Comparison of ENCODE assay signal across 8 mouse cellular contexts in genomic region chr2:35297703-35298332, GRCm38 (mm10). TPM values are rescaled to one million over a fixed set of nuclear protein-coding genes. Genes with fewer than 3 reads are reported as not detected.
A peak's percentile ranks its signal among the peaks of the same experiment; 100 is the strongest.
DNase-seq lines count a peak whose midpoint lies in the region; ATAC-seq and TF ChIP-seq lines count a peak whose summit lies in the region.

No protein-coding gene starts in this region.

- H3K36me3 ChIP-seq in embryonic facial prominence, embryonic 15.5 days: peaks cover 73% of the 10 kb centered on the region
- H3K36me3 ChIP-seq in heart, embryonic 12.5 days: peaks cover 68% of the 10 kb centered on the region
- no peaks in the 10 kb centered on the region for H3K36me3 ChIP-seq in kidney, embryonic 16.5 days (ENCODE audit: insufficient read depth, low read length)
- peaks cover 9% of the 10 kb centered on the region; the same call in 1 of the 2 replicates for H3K36me3 ChIP-seq in liver, embryonic 13.5 days
- H3K36me3 ChIP-seq in neural tube, embryonic 12.5 days: no peaks in the 10 kb centered on the region
- H3K36me3 ChIP-seq in stomach, embryonic 16.5 days (ENCODE audit: control insufficient read depth, insufficient read depth, low read length): peaks cover 4% of the 10 kb centered on the region; the same call in 1 of the 2 replicates

- H3K4me1 ChIP-seq in bone marrow, adult 2 months (ENCODE audit: control insufficient read depth, insufficient read depth, low read length): no peaks in the 10 kb centered on the region; the same call in none of the 2 replicates
- no peaks in the 10 kb centered on the region for H3K4me1 ChIP-seq in embryonic facial prominence, embryonic 15.5 days
- peaks cover 7% of the 10 kb centered on the region for H3K4me1 ChIP-seq in heart, embryonic 12.5 days (replicated peaks)
- peaks cover 10% of the 10 kb centered on the region for H3K4me1 ChIP-seq in kidney, embryonic 16.5 days (ENCODE audit: insufficient read depth, low read length)
- H3K4me1 ChIP-seq in liver, embryonic 13.5 days (replicated peaks): peaks cover 22% of the 10 kb centered on the region
- no peaks in the 10 kb centered on the region for H3K4me1 ChIP-seq in neural tube, embryonic 12.5 days
- H3K4me1 ChIP-seq in stomach, embryonic 16.5 days (ENCODE audit: control insufficient read depth, insufficient read depth, low read length): peaks cover 6% of the 10 kb centered on the region

- H3K4me3 ChIP-seq in bone marrow, adult 2 months (replicated peaks; ENCODE audit: control insufficient read depth, low read depth, low read length): no peak overlapping the region
- H3K4me3 ChIP-seq in embryonic facial prominence, embryonic 15.5 days (replicated peaks): no peak overlapping the region
- no peak overlapping the region for H3K4me3 ChIP-seq in heart, embryonic 12.5 days
- no peak overlapping the region for H3K4me3 ChIP-seq in kidney, embryonic 16.5 days (ENCODE audit: low read length)
- no peak overlapping the region for H3K4me3 ChIP-seq in liver, embryonic 13.5 days (replicated peaks)
- H3K4me3 ChIP-seq in neural tube, embryonic 12.5 days: no peak overlapping the region
- no peak overlapping the region for H3K4me3 ChIP-seq in stomach, embryonic 16.5 days (replicated peaks; ENCODE audit: low read length)

- H3K9ac ChIP-seq in embryonic facial prominence, embryonic 15.5 days: no peak overlapping the region
- no peak overlapping the region for H3K9ac ChIP-seq in heart, embryonic 12.5 days
- H3K9ac ChIP-seq in kidney, embryonic 16.5 days (replicated peaks; ENCODE audit: low read length): no peak overlapping the region
- no peak overlapping the region for H3K9ac ChIP-seq in liver, embryonic 13.5 days
- H3K9ac ChIP-seq in neural tube, embryonic 12.5 days: no peak overlapping the region
- H3K9ac ChIP-seq in stomach, embryonic 16.5 days (ENCODE audit: low read length): no peak overlapping the region

- H3K4me2 ChIP-seq in embryonic facial prominence, embryonic 15.5 days (replicated peaks): no peak overlapping the region
- no peak overlapping the region for H3K4me2 ChIP-seq in heart, embryonic 12.5 days
- no peak overlapping the region for H3K4me2 ChIP-seq in kidney, embryonic 16.5 days (replicated peaks; ENCODE audit: low read depth, low read length)
- no peak overlapping the region for H3K4me2 ChIP-seq in liver, embryonic 13.5 days
- no peak overlapping the region for H3K4me2 ChIP-seq in neural tube, embryonic 12.5 days (replicated peaks)
- H3K4me2 ChIP-seq in stomach, embryonic 16.5 days (ENCODE audit: low read depth, low read length): no peak overlapping the region

- peak; percentile 99 for TF ChIP-seq CTCF in bone marrow, adult 2 months (IDR thresholded peaks at IDR 0.05; ENCODE audit: control insufficient read depth, insufficient read depth, low read length)

- H3K27me3 ChIP-seq in embryonic facial prominence, embryonic 15.5 days: no peaks in the 10 kb centered on the region
- peaks cover 8% of the 10 kb centered on the region for H3K27me3 ChIP-seq in heart, embryonic 12.5 days (replicated peaks)
- H3K27me3 ChIP-seq in kidney, embryonic 16.5 days (ENCODE audit: insufficient read depth, low read length): no peaks in the 10 kb centered on the region
- no peaks in the 10 kb centered on the region for H3K27me3 ChIP-seq in liver, embryonic 13.5 days
- no peaks in the 10 kb centered on the region for H3K27me3 ChIP-seq in neural tube, embryonic 12.5 days (replicated peaks)
- no peaks in the 10 kb centered on the region for H3K27me3 ChIP-seq in stomach, embryonic 16.5 days (ENCODE audit: control insufficient read depth, insufficient read depth, low read length)

- WGBS in bone marrow, adult 2 months: 25% methylated on average over 15 of the region's 15 CpGs
- 27% methylated on average over 15 of the region's 15 CpGs for WGBS in embryonic facial prominence, embryonic 15.5 days
- 23% methylated on average over 15 of the region's 15 CpGs for WGBS in heart, embryonic 12.5 days
- WGBS in kidney, embryonic 16.5 days: 25% methylated on average over 15 of the region's 15 CpGs
- WGBS in liver, embryonic 13.5 days (ENCODE audit: insufficient replicate concordance): 20% methylated on average over 15 of the region's 15 CpGs
- WGBS in neural tube, embryonic 12.5 days: 29% methylated on average over 15 of the region's 15 CpGs
- WGBS in stomach, embryonic 16.5 days: 29% methylated on average over 15 of the region's 15 CpGs

- TF ChIP-seq POLR2A in bone marrow, adult 2 months (IDR thresholded peaks at IDR 0.05; ENCODE audit: borderline replicate concordance, control insufficient read depth, low read depth, low read length): no peak

- peak; percentile 58; the same call in 1 of the 2 replicates for ATAC-seq in embryonic facial prominence, embryonic 15.5 days (ENCODE audit: insufficient number of reproducible peaks, low FRiP score, low TSS enrichment, low read depth)
- peak; percentile 61; the same call in 1 of the 2 replicates for ATAC-seq in heart, embryonic 12.5 days (ENCODE audit: insufficient number of reproducible peaks, low FRiP score)
- peak; percentile 65; the same call in 1 of the 2 replicates for ATAC-seq in kidney, embryonic 16.5 days (ENCODE audit: low FRiP score, low TSS enrichment)
- ATAC-seq in liver, embryonic 13.5 days (ENCODE audit: low read depth): peak; percentile 61
- ATAC-seq in neural tube, embryonic 12.5 days (ENCODE audit: low FRiP score, low read depth): peak; percentile 63
- ATAC-seq in stomach, embryonic 16.5 days (ENCODE audit: insufficient read depth, low FRiP score): peak; percentile 45; the same call in 1 of the 2 replicates

- no peaks in the 10 kb centered on the region for H3K9me3 ChIP-seq in embryonic facial prominence, embryonic 15.5 days (replicated peaks)
- H3K9me3 ChIP-seq in heart, embryonic 12.5 days (replicated peaks): no peaks in the 10 kb centered on the region
- no peaks in the 10 kb centered on the region for H3K9me3 ChIP-seq in kidney, embryonic 16.5 days (ENCODE audit: low read length)
- no peaks in the 10 kb centered on the region for H3K9me3 ChIP-seq in liver, embryonic 13.5 days (replicated peaks)
- no peaks in the 10 kb centered on the region for H3K9me3 ChIP-seq in neural tube, embryonic 12.5 days
- no peaks in the 10 kb centered on the region for H3K9me3 ChIP-seq in stomach, embryonic 16.5 days (replicated peaks; ENCODE audit: control insufficient read depth, low read length)

- H3K27ac ChIP-seq in bone marrow, adult 2 months (ENCODE audit: control insufficient read depth, insufficient read depth, low read depth, low read length, poor library complexity): no peak overlapping the region
- H3K27ac ChIP-seq in embryonic facial prominence, embryonic 15.5 days (replicated peaks): no peak overlapping the region
- H3K27ac ChIP-seq in heart, embryonic 12.5 days (ENCODE audit: poor library complexity, severe bottlenecking): no peak overlapping the region
- H3K27ac ChIP-seq in kidney, embryonic 16.5 days (ENCODE audit: low read length): no peak overlapping the region
- H3K27ac ChIP-seq in liver, embryonic 13.5 days: no peak overlapping the region
- no peak overlapping the region for H3K27ac ChIP-seq in neural tube, embryonic 12.5 days
- no peak overlapping the region for H3K27ac ChIP-seq in stomach, embryonic 16.5 days (ENCODE audit: low read length)

- DNase-seq in CD4-positive, CD25-positive, alpha-beta regulatory T cell, adult 2 months (ENCODE audit: low read depth, low spot score): peak; percentile 87
- DNase-seq in liver, embryonic 13.5 days: peak; percentile 72

RNA-seq across cellular contexts. Expression of gene Stom, which starts 39.0 kb away (rescaled TPM):
- 152 and 203 TPM in 2 replicates for polyA plus RNA-seq in bone marrow, adult 2 months (2011; ENCODE audit: insufficient read depth, insufficient read length, low replicate concordance, missing spikeins)
- polyA plus RNA-seq in embryonic facial prominence, embryonic 15.5 days (2015; fragmentation: Nextera tagmentation; extraction: Ambion mirVana): 32.1 and 37.3 TPM in 2 replicates
- 42.2 and 42.7 TPM in 2 replicates for polyA plus RNA-seq in heart, embryonic 12.5 days (2016; fragmentation: Nextera tagmentation; extraction: Ambion mirVana)
- polyA plus RNA-seq in kidney, embryonic 16.5 days (2015; fragmentation: Nextera tagmentation; extraction: Ambion mirVana): 36.9 and 40.4 TPM in 2 replicates
- polyA plus RNA-seq in liver, embryonic 13.5 days (2015; fragmentation: Nextera tagmentation; extraction: Ambion mirVana): 128 and 160 TPM in 2 replicates
- polyA plus RNA-seq in neural tube, embryonic 12.5 days (2016; fragmentation: Nextera tagmentation; extraction: Ambion mirVana): 10.8 and 14.3 TPM in 2 replicates
- polyA plus RNA-seq in stomach, embryonic 16.5 days (2015; fragmentation: Nextera tagmentation; extraction: Ambion mirVana): 87.3 and 88.9 TPM in 2 replicates

RNA-seq across cellular contexts. Expression of gene Gsn, which starts 41.6 kb away (rescaled TPM):
- 38.0 and 94.8 TPM in 2 replicates for polyA plus RNA-seq in bone marrow, adult 2 months (2011; ENCODE audit: insufficient read depth, insufficient read length, low replicate concordance, missing spikeins)
- 327 and 340 TPM in 2 replicates for polyA plus RNA-seq in embryonic facial prominence, embryonic 15.5 days (2015; fragmentation: Nextera tagmentation; extraction: Ambion mirVana)
- polyA plus RNA-seq in heart, embryonic 12.5 days (2016; fragmentation: Nextera tagmentation; extraction: Ambion mirVana): 186 and 190 TPM in 2 replicates
- 149 and 165 TPM in 2 replicates for polyA plus RNA-seq in kidney, embryonic 16.5 days (2015; fragmentation: Nextera tagmentation; extraction: Ambion mirVana)
- polyA plus RNA-seq in liver, embryonic 13.5 days (2015; fragmentation: Nextera tagmentation; extraction: Ambion mirVana): 77.4 and 92.5 TPM in 2 replicates
- 39.0 and 41.0 TPM in 2 replicates for polyA plus RNA-seq in neural tube, embryonic 12.5 days (2016; fragmentation: Nextera tagmentation; extraction: Ambion mirVana)
- 386 and 449 TPM in 2 replicates for polyA plus RNA-seq in stomach, embryonic 16.5 days (2015; fragmentation: Nextera tagmentation; extraction: Ambion mirVana)
